8 mouse cellular contexts compared by ENCODE assay signal in genomic region chr9:119981183-119982179, GRCm38 (mm10). TPM values are rescaled to one million over a fixed set of nuclear protein-coding genes. Genes with fewer than 3 reads are reported as not detected.
DNase-seq lines count a peak whose midpoint lies in the region; ATAC-seq and TF ChIP-seq lines count a peak whose summit lies in the region.

No protein-coding gene starts in this region.

- H3K4me2 ChIP-seq in intestine, embryonic 15.5 days (replicated peaks) = peak overlapping the region; percentile 95
- H3K4me2 ChIP-seq in liver, embryonic 13.5 days = peak overlapping the region; percentile 91
- H3K4me2 ChIP-seq in myocyte (ENCODE audit: low read depth) = peak overlapping the region; percentile 100

- DNase-seq in urinary bladder, adult 18-20 months (ENCODE audit: low spot score in 2 of 2) = peak; percentile 54 to 59
- DNase-seq in urinary bladder, postnatal 10 days (ENCODE audit: low spot score) = no peak
- DNase-seq in liver, embryonic 13.5 days = peak; percentile 26
- peak; percentile 71 for DNase-seq in testis, postnatal 10 days (ENCODE audit: low spot score)

- H3K36me3 ChIP-seq in intestine, embryonic 15.5 days = no peaks in the 10 kb centered on the region
- no peaks in the 10 kb centered on the region for H3K36me3 ChIP-seq in liver, embryonic 13.5 days
- H3K36me3 ChIP-seq in myocyte (ENCODE audit: control insufficient read depth, insufficient read depth) = no peaks in the 10 kb centered on the region

- H3K79me2 ChIP-seq in myocyte (ENCODE audit: control insufficient read depth, insufficient read depth) = peaks cover 39% of the 10 kb centered on the region

- TF ChIP-seq CTCF in cortical plate, adult 2 months (IDR thresholded peaks at IDR 0.05; ENCODE audit: extremely low read depth, insufficient read depth, low read length) = no peak

- ATAC-seq in granulocyte monocyte progenitor cell, adult 5-6 weeks (replicated peaks; ENCODE audit: poor library complexity, severe bottlenecking) = peak; percentile 36
- ATAC-seq in intestine, embryonic 15.5 days = peak; percentile 65
- peak; percentile 19; the same call in 1 of the 2 replicates for ATAC-seq in liver, embryonic 13.5 days (ENCODE audit: low read depth)

- peak; percentile 35; the same call in 1 of the 2 replicates for TF ChIP-seq POLR2A in cortical plate, adult 2 months (IDR thresholded peaks at IDR 0.05; ENCODE audit: extremely low read depth, insufficient read depth, low read length)
- no peak for TF ChIP-seq POLR2A in myocyte (IDR thresholded peaks at IDR 0.05; ENCODE audit: insufficient read length, low read depth)

- no peaks in the 10 kb centered on the region for H3K9me3 ChIP-seq in intestine, embryonic 15.5 days
- no peaks in the 10 kb centered on the region for H3K9me3 ChIP-seq in liver, embryonic 13.5 days (replicated peaks)

- WGBS in intestine, embryonic 15.5 days = 1% methylated on average over 16 of the region's 16 CpGs
- 3% methylated on average over 16 of the region's 16 CpGs for WGBS in liver, embryonic 13.5 days (ENCODE audit: insufficient replicate concordance)

- peak overlapping the region; percentile 83 for H3K27ac ChIP-seq in cortical plate, adult 2 months (ENCODE audit: insufficient read depth, low read length)
- peak overlapping the region; percentile 95 for H3K27ac ChIP-seq in intestine, embryonic 15.5 days
- H3K27ac ChIP-seq in liver, embryonic 13.5 days = peak overlapping the region; percentile 90

- peak overlapping the region; percentile 3 for H3ac ChIP-seq in myocyte (ENCODE audit: control insufficient read depth, insufficient read length)

- peak overlapping the region; percentile 38 for H3K9ac ChIP-seq in intestine, embryonic 15.5 days
- peak overlapping the region; percentile 56; the same call in 1 of the 2 replicates for H3K9ac ChIP-seq in liver, embryonic 13.5 days

- peak overlapping the region; percentile 85 for H3K4me3 ChIP-seq in cortical plate, adult 2 months (ENCODE audit: insufficient read depth, low read length)
- H3K4me3 ChIP-seq in intestine, embryonic 15.5 days (replicated peaks) = peak overlapping the region; percentile 76
- peak overlapping the region; percentile 68 for H3K4me3 ChIP-seq in liver, embryonic 13.5 days (replicated peaks)
- peak overlapping the region; percentile 54 for H3K4me3 ChIP-seq in myocyte

- H3K27me3 ChIP-seq in intestine, embryonic 15.5 days (replicated peaks) = no peaks in the 10 kb centered on the region
- H3K27me3 ChIP-seq in liver, embryonic 13.5 days = peaks cover 42% of the 10 kb centered on the region
- no peaks in the 10 kb centered on the region for H3K27me3 ChIP-seq in myocyte (ENCODE audit: control insufficient read depth, insufficient read depth, insufficient read length)

- H3K4me1 ChIP-seq in cortical plate, adult 2 months (ENCODE audit: control insufficient read depth, insufficient read depth, low read length) = peaks cover 30% of the 10 kb centered on the region
- peaks cover 79% of the 10 kb centered on the region for H3K4me1 ChIP-seq in intestine, embryonic 15.5 days (replicated peaks)
- H3K4me1 ChIP-seq in liver, embryonic 13.5 days (replicated peaks) = peaks cover 84% of the 10 kb centered on the region

TF ChIP-seq in myocyte, 11 proteins besides CTCF, POLR2A, EP300 and RAD21:
- TF ChIP-seq SRF (IDR thresholded peaks at IDR 0.05; ENCODE audit: control insufficient read depth, insufficient read length, low read depth) = no peak
- no peak for TF ChIP-seq E2F4 (IDR thresholded peaks at IDR 0.05; ENCODE audit: insufficient read depth)
- TF ChIP-seq MYOD1 (IDR thresholded peaks at IDR 0.05; ENCODE audit: control insufficient read depth in 1 of 3, insufficient read length in 2 of 3, low read depth in 2 of 3) = no peak
- no peak for TF ChIP-seq MAX (IDR thresholded peaks at IDR 0.05; ENCODE audit: low read depth)
- TF ChIP-seq TCF3 (IDR thresholded peaks at IDR 0.05; ENCODE audit: insufficient read length, low read depth) = no peak
- TF ChIP-seq REST (IDR thresholded peaks at IDR 0.05; ENCODE audit: insufficient read depth, insufficient read length) = no peak
- no peak for TF ChIP-seq TCF12 (IDR thresholded peaks at IDR 0.05; ENCODE audit: insufficient read depth, poor library complexity, severe bottlenecking)

RNA-seq across cellular contexts. Expression of gene Csrnp1, which starts 3.0 kb away (rescaled TPM):
- 14.8 and 21.3 TPM in 2 replicates for polyA plus RNA-seq in cortical plate, adult 2 months (2012; rRNA removed)
- total RNA-seq in granulocyte monocyte progenitor cell, adult 5-6 weeks (2014; fragmentation: Nextera tagmentation) = 1.3 and 8.5 TPM in 2 replicates
- total RNA-seq in granulocyte monocyte progenitor cell, adult 5-6 weeks (2017) = 8.8 and 16.9 TPM in 2 replicates
- 5.3 and 5.9 TPM in 2 replicates for polyA plus RNA-seq in intestine, embryonic 15.5 days (2015; fragmentation: Nextera tagmentation; extraction: Ambion mirVana)
- 1.2 and 1.3 TPM in 2 replicates for polyA plus RNA-seq in liver, embryonic 13.5 days (2015; fragmentation: Nextera tagmentation; extraction: Ambion mirVana)
- polyA plus RNA-seq in myocyte (2012; fragmentation: generic; extraction: Trizol) = 9.2 TPM

RNA-seq across cellular contexts. Expression of gene Xirp1, which starts 41.9 kb away (rescaled TPM):
- polyA plus RNA-seq in cortical plate, adult 2 months (2012; rRNA removed) = 0.04 TPM in 2 replicates
- total RNA-seq in granulocyte monocyte progenitor cell, adult 5-6 weeks (2014; fragmentation: Nextera tagmentation) = not detected in 2 replicates
- not detected in 2 replicates for total RNA-seq in granulocyte monocyte progenitor cell, adult 5-6 weeks (2017)
- polyA plus RNA-seq in intestine, embryonic 15.5 days (2015; fragmentation: Nextera tagmentation; extraction: Ambion mirVana) = 0.06 TPM in 1 of 2 replicates, not detected in the other
- 0.01 and 0.14 TPM in 2 replicates for polyA plus RNA-seq in liver, embryonic 13.5 days (2015; fragmentation: Nextera tagmentation; extraction: Ambion mirVana)
- 35.6 TPM for polyA plus RNA-seq in myocyte (2012; fragmentation: generic; extraction: Trizol)

RNA-seq across cellular contexts. Expression of gene Ttc21a, which starts 44.1 kb away (rescaled TPM):
- polyA plus RNA-seq in cortical plate, adult 2 months (2012; rRNA removed) = 0.26 and 0.63 TPM in 2 replicates
- total RNA-seq in granulocyte monocyte progenitor cell, adult 5-6 weeks (2014; fragmentation: Nextera tagmentation) = 2.4 and 2.8 TPM in 2 replicates
- 3.3 and 3.6 TPM in 2 replicates for total RNA-seq in granulocyte monocyte progenitor cell, adult 5-6 weeks (2017)
- 0.11 TPM in 2 replicates for polyA plus RNA-seq in intestine, embryonic 15.5 days (2015; fragmentation: Nextera tagmentation; extraction: Ambion mirVana)
- polyA plus RNA-seq in liver, embryonic 13.5 days (2015; fragmentation: Nextera tagmentation; extraction: Ambion mirVana) = 0.08 and 0.09 TPM in 2 replicates
- 0.05 TPM for polyA plus RNA-seq in myocyte (2012; fragmentation: generic; extraction: Trizol)

RNA-seq across cellular contexts. Expression of gene Gorasp1, which starts 44.1 kb away (rescaled TPM):
- 20.0 and 20.6 TPM in 2 replicates for polyA plus RNA-seq in cortical plate, adult 2 months (2012; rRNA removed)
- total RNA-seq in granulocyte monocyte progenitor cell, adult 5-6 weeks (2014; fragmentation: Nextera tagmentation) = 8.0 and 9.4 TPM in 2 replicates
- total RNA-seq in granulocyte monocyte progenitor cell, adult 5-6 weeks (2017) = 4.8 and 9.5 TPM in 2 replicates
- polyA plus RNA-seq in intestine, embryonic 15.5 days (2015; fragmentation: Nextera tagmentation; extraction: Ambion mirVana) = 29.3 and 29.6 TPM in 2 replicates
- 10.4 and 12.6 TPM in 2 replicates for polyA plus RNA-seq in liver, embryonic 13.5 days (2015; fragmentation: Nextera tagmentation; extraction: Ambion mirVana)
- polyA plus RNA-seq in myocyte (2012; fragmentation: generic; extraction: Trizol) = 10.5 TPM

Comparison
In these comparisons a context has a peak if more than half of its experiments do, and no peak if none do; other contexts are left out.
1. RNA of gene Xirp1, which starts 41.9 kb away (polyA plus RNA-seq): 35.6 TPM in myocyte (single experiment); 0.06 TPM in intestine, embryonic 15.5 days, 0.04 TPM in cortical plate, adult 2 months and 0.01 to 0.14 TPM in liver, embryonic 13.5 days; every median in the first group is over 10 times any median in the second.
2. Peak in every context shown above with its lines, with median percentiles within 50 percentile points of each other: H3K27ac ChIP-seq, H3K4me3 ChIP-seq, ATAC-seq and H3K4me2 ChIP-seq.